Mouse (Mus musculus): Measurements from ENCODE around the gene Ppfibp2.
A peak's percentile ranks its signal among the peaks of the same experiment; 100 is the strongest.

Ppfibp2 gene

GRCm38 (mm10) chr7:107594857-107595402, at the start of gene Ppfibp2:
Gene Ppfibp2, plus strand, starts transcription at chr7:107595207.
- DNase-seq, result peak; percentile 76

GRCm38 (mm10) chr7:107547872-107548271, 47.1 kb upstream of the Ppfibp2 start:
- no peak for DNase-seq

- no peak for DNase-seq
Measured at GRCm38 (mm10) chr7:107553461-107553860, 41.5 kb upstream of the Ppfibp2 start.

- no peak for DNase-seq
Measured at GRCm38 (mm10) chr7:107555906-107556305, 39.1 kb upstream of the Ppfibp2 start.

GRCm38 (mm10) chr7:107560675-107561074, 34.3 kb upstream of the Ppfibp2 start:
- no peak for DNase-seq

- DNase-seq, result no peak
Measured at GRCm38 (mm10) chr7:107561584-107561983, 33.4 kb upstream of the Ppfibp2 start.

- no peak for DNase-seq
Measured at GRCm38 (mm10) chr7:107563727-107564126, 31.3 kb upstream of the Ppfibp2 start.

- no peak for DNase-seq
Measured at GRCm38 (mm10) chr7:107567261-107567671, 27.7 kb upstream of the Ppfibp2 start, which contains the start of gene Olfml1. Gene Olfml1, plus strand, starts transcription at chr7:107567446.

- DNase-seq, result no peak
Measured at GRCm38 (mm10) chr7:107567674-107568073, 27.3 kb upstream of the Ppfibp2 start.

GRCm38 (mm10) chr7:107568971-107569370, 26.0 kb upstream of the Ppfibp2 start:
- peak; percentile 12 for DNase-seq

- no peak for DNase-seq
Measured at GRCm38 (mm10) chr7:107573856-107574255, 21.2 kb upstream of the Ppfibp2 start.

GRCm38 (mm10) chr7:107574276-107574675, 20.7 kb upstream of the Ppfibp2 start:
- no peak for DNase-seq

GRCm38 (mm10) chr7:107592641-107593040, 2.4 kb upstream of the Ppfibp2 start:
- DNase-seq, result peak; percentile 8

GRCm38 (mm10) chr7:107593904-107594303, 1.1 kb upstream of the Ppfibp2 start:
- no peak for DNase-seq

GRCm38 (mm10) chr7:107594325-107594856, 616 bp upstream of the Ppfibp2 start:
- DNase-seq, result peak; percentile 12

GRCm38 (mm10) chr7:107595426-107595825, 419 bp downstream of the Ppfibp2 start:
- no peak for DNase-seq

- DNase-seq, result no peak
Measured at GRCm38 (mm10) chr7:107596753-107597152, 1.7 kb downstream of the Ppfibp2 start.

GRCm38 (mm10) chr7:107597956-107598355, 2.9 kb downstream of the Ppfibp2 start:
- DNase-seq, result no peak

- DNase-seq, result no peak
Measured at GRCm38 (mm10) chr7:107600651-107601050, 5.6 kb downstream of the Ppfibp2 start.

- no peak for DNase-seq
Measured at GRCm38 (mm10) chr7:107602505-107602904, 7.5 kb downstream of the Ppfibp2 start.

GRCm38 (mm10) chr7:107602913-107603312, 7.9 kb downstream of the Ppfibp2 start:
- no peak for DNase-seq

- DNase-seq, result no peak
Measured at GRCm38 (mm10) chr7:107607766-107608165, 12.8 kb downstream of the Ppfibp2 start.

GRCm38 (mm10) chr7:107609622-107610255, 14.7 kb downstream of the Ppfibp2 start:
- no peak for DNase-seq

- DNase-seq, result no peak
Measured at GRCm38 (mm10) chr7:107610880-107611279, 15.9 kb downstream of the Ppfibp2 start.

All from cerebellum, adult 11-12 months (tissue).